Mouse (Mus musculus): ENCODE data around the gene Cyp2c23. TPM values are rescaled to one million over a fixed set of nuclear protein-coding genes. Genes with fewer than 3 reads are reported as not detected.
A peak's percentile ranks its signal among the peaks of the same experiment; 100 is the strongest.

Gene Cyp2c23
- polyA plus RNA-seq, 1 experiment from 2014 or later: not detected

DNA sequence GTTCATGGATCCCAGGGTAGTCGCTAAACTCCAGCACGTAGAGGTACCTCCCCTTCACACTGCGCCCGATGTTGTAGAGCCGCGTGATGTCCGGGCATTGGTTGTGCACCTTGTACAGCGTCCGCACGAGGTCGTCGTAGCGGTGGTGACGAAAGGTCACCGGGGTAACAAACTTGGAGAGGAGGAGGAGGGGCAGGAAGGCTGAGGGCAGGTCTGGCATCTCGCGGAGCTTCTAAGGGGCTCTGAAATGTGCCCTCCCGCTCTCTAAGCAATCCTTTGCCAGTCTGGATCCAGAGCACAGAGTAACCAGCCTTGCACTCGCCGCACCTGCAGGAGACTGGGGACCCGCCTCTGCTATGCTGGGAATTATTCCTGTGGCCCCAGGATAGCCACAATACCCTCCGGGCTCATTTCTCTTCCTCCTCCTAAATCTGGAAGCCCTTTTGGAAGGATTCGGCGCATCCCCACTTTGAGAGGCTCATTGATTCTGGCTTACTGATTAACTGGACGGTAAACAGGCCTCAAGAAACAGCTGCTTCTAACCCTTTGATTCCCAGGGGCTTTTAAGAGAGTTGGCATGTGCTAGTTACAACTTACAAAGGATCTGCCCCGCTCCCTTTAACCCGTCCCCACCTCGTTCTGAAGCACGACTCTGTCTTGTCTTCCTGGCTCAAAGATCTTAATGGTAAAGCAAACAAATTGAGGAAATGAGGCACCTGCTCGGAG lies 42.8 kb downstream of the Cyp2c23 start, which contains the start of gene Cpn1:
Cpn1 (minus strand) TSS at position 488 of the 726 bp plus-strand sequence.
- Histone ChIP-seq H3K4me1 (no peaks in the 10 kb centered on the region), H3K9me3 (no peaks in the 10 kb centered on the region), H3K27ac (no peak within 1 kb of the TSS), H3K4me2 (peak within 1 kb of the TSS; percentile 40), H3K4me3 (0 out of 2 replicates have a peak within 1 kb of the TSS, but pooled peaks have one; percentile 12), H3K27me3 (replicated peaks) (no peaks in the 10 kb centered on the region), H3K36me3 (replicated peaks) (no peaks in the 10 kb centered on the region), H3K9ac (no peak within 1 kb of the TSS)
- no peak for ATAC-seq (replicated peaks)
- WGBS: 23% methylated on average over 30 of the region's 30 CpGs

DNA sequence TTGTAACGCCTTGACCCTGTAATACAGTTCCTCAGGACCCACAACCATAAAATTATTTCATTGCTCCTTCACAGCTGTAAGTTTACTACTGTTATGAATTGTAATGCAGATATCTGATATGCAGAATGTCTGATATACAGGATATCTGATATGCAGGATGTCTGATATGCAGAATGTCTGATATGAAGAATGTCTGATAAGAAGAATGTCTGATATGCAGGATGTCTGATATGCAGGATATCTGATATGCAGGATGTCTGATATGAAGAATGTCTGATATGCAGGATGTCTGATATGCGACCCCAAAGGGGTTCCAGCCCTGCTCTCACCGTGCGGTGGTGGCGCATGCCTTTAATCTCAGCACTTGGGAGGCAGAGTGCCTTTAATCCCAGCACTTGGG lies 47.0 kb downstream of the Cyp2c23 start:
- Histone ChIP-seq H3K27me3 (replicated peaks) (no peaks in the 10 kb centered on the region), H3K27ac (no peak overlapping the region), H3K36me3 (replicated peaks) (no peaks in the 10 kb centered on the region), H3K4me2 (no peak overlapping the region), H3K9me3 (no peaks in the 10 kb centered on the region), H3K4me3 (no peak overlapping the region), H3K9ac (no peak overlapping the region), H3K4me1 (no peaks in the 10 kb centered on the region)
- ATAC-seq (replicated peaks): no peak
- 91% methylated on average over 5 of the region's 5 CpGs for WGBS

DNA sequence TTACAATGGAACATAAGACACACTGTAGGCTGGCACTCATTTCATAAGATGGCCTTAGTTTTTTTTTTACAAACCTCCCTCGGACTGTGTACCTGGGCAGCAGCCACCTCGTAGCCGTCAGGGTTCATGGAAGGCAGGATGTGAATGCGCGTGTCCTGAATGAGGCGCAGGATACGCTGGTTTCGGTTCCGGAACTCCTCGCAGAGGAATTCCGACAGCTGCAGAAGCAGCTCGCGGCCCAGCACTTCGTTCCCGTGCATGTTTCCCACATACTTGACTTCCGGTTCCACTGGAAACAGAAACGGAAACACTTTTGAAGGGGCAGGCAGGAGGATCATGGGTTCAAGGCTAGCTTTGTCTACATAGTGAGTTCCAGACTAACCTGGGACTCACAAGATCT lies 48.3 kb downstream of the Cyp2c23 start:
- H3K4me1 ChIP-seq: no peaks in the 10 kb centered on the region
- no peaks in the 10 kb centered on the region for H3K9me3 ChIP-seq
- ATAC-seq (replicated peaks): no peak
- no peaks in the 10 kb centered on the region for H3K36me3 ChIP-seq (replicated peaks)
- WGBS: 96% methylated on average over 17 of the region's 17 CpGs
- H3K4me3 ChIP-seq: no peak overlapping the region
- H3K27ac ChIP-seq: no peak overlapping the region
- H3K4me2 ChIP-seq: no peak overlapping the region
- no peaks in the 10 kb centered on the region for H3K27me3 ChIP-seq (replicated peaks)
- no peak overlapping the region for H3K9ac ChIP-seq

DNA sequence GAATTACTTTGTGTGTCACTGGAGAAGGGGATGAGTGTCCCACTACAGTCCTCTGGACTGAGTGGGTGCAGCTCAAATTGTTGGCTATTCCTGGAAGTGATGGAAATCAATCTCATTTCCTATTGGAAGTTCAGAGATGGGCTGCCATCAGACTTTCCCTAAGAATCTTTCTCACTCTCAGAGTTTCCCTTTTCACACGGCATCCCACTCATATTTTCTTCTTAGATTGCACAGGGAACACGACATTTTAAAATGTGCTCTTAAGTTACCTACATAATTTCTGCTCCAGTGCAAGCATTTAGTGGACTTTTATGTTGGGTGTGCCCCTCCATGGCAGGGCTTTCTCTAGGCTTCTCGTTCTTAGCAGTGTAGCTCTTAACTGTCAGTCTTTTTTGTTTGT lies 51.2 kb downstream of the Cyp2c23 start:
- no peak overlapping the region for H3K4me2 ChIP-seq
- no peaks in the 10 kb centered on the region for H3K36me3 ChIP-seq (replicated peaks)
- no peak overlapping the region for H3K4me3 ChIP-seq
- no peak for ATAC-seq (replicated peaks)
- H3K27me3 ChIP-seq (replicated peaks): no peaks in the 10 kb centered on the region
- H3K27ac ChIP-seq: no peak overlapping the region
- no peaks in the 10 kb centered on the region for H3K4me1 ChIP-seq
- 88% methylated on average over 3 of the region's 3 CpGs for WGBS
- H3K9ac ChIP-seq: no peak overlapping the region
- H3K9me3 ChIP-seq: no peaks in the 10 kb centered on the region

DNA sequence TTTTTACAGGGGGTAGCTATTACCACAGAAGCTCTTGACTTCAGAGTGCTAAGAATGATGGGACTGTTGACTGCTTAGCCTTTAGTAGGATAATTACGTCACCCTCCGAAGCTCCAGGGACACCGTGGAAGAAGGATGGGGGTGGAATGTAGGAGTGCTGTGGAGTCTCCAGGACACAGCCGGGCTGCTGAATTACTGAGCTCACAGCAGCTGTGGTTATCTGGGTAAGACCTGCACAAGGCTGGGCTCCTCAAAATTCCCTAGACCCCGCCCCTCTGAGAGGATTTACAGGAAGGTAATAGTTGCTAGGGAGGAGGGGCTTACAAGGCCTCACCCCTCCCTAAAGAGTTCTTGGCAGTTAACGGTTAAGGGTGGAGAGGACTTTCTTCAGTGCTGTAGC lies 52.3 kb downstream of the Cyp2c23 start:
- Histone ChIP-seq H3K4me2 (no peak overlapping the region), H3K27ac (no peak overlapping the region), H3K9me3 (no peaks in the 10 kb centered on the region), H3K36me3 (replicated peaks) (no peaks in the 10 kb centered on the region), H3K4me3 (no peak overlapping the region), H3K27me3 (replicated peaks) (no peaks in the 10 kb centered on the region), H3K4me1 (no peaks in the 10 kb centered on the region), H3K9ac (no peak overlapping the region)
- no peak for ATAC-seq (replicated peaks)
- WGBS: 78% methylated on average over 6 of the region's 6 CpGs

DNA sequence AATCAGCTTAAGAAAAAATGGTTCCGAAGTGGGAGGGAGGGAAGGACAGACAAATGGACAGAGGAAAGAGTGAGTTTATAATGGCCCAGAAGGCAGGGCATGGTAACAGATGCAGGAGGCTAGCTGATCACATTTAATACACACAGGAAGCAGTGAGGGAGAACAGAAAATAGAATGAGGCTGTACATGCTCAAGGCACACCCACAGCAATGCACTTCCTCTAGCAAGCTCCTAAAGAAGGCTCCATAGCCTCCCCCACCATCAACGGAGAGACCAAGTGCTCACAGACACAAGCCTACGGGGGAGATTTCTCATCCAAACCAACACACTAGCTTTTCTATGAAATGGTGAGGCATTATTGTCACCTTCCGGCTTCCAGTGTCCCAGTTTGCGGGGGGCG lies 54.8 kb downstream of the Cyp2c23 start:
- Histone ChIP-seq H3K9me3 (no peaks in the 10 kb centered on the region), H3K4me1 (no peaks in the 10 kb centered on the region), H3K36me3 (replicated peaks) (no peaks in the 10 kb centered on the region), H3K9ac (no peak overlapping the region), H3K27ac (no peak overlapping the region), H3K4me2 (no peak overlapping the region), H3K27me3 (replicated peaks) (no peaks in the 10 kb centered on the region), H3K4me3 (no peak overlapping the region)
- no peak for ATAC-seq (replicated peaks)
- WGBS: 96% methylated on average over 6 of the region's 6 CpGs

DNA sequence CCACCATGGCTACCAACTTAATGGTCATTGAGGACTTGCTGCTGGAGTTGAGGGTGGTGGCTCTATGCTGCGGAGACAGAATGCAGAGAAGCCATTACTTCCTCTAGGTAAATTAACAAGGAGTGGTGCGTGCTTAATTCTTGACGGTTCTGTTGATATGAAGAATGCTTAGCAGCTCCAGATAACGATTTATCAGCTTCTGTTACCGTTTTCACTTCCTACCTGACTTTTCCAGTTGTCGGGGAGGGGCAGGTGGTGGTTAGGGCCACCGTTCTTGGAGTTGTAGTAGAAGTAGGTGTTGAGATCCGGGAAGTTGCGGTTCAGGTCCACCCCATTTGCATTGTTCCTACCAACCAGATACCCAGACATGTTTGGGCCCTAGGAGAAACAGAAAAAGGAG lies 55.3 kb downstream of the Cyp2c23 start:
- Histone ChIP-seq H3K4me1 (no peaks in the 10 kb centered on the region), H3K9me3 (no peaks in the 10 kb centered on the region), H3K27me3 (replicated peaks) (no peaks in the 10 kb centered on the region), H3K9ac (no peak overlapping the region), H3K36me3 (replicated peaks) (no peaks in the 10 kb centered on the region), H3K4me3 (no peak overlapping the region), H3K4me2 (no peak overlapping the region), H3K27ac (no peak overlapping the region)
- no peak for ATAC-seq (replicated peaks)
- 88% methylated on average over 9 of the region's 9 CpGs for WGBS

DNA sequence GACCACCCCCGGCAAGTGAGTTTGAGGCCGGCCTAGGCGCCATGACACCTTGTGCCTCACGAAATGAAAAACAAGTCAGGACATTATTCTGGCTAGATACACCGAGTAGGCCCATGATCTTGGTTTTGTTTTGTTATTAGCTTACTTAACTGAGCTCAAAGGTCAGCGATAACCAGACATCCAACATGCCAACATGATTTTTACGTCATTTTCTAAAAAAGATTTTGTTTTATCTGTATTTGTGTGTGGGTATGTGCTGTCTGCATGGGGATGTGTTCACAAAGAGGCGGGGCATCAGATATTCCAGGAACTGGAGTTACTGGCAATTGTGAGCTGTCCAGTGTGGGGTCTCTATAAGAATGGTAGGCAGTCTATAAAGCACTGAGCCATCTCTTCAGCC lies 56.9 kb downstream of the Cyp2c23 start:
- H3K4me1 ChIP-seq: no peaks in the 10 kb centered on the region
- H3K27ac ChIP-seq: no peak overlapping the region
- no peak overlapping the region for H3K4me2 ChIP-seq
- H3K36me3 ChIP-seq (replicated peaks): no peaks in the 10 kb centered on the region
- no peaks in the 10 kb centered on the region for H3K27me3 ChIP-seq (replicated peaks)
- no peak overlapping the region for H3K9ac ChIP-seq
- ATAC-seq (replicated peaks): no peak
- 95% methylated on average over 8 of the region's 8 CpGs for WGBS
- H3K4me3 ChIP-seq: no peak overlapping the region
- no peaks in the 10 kb centered on the region for H3K9me3 ChIP-seq

DNA sequence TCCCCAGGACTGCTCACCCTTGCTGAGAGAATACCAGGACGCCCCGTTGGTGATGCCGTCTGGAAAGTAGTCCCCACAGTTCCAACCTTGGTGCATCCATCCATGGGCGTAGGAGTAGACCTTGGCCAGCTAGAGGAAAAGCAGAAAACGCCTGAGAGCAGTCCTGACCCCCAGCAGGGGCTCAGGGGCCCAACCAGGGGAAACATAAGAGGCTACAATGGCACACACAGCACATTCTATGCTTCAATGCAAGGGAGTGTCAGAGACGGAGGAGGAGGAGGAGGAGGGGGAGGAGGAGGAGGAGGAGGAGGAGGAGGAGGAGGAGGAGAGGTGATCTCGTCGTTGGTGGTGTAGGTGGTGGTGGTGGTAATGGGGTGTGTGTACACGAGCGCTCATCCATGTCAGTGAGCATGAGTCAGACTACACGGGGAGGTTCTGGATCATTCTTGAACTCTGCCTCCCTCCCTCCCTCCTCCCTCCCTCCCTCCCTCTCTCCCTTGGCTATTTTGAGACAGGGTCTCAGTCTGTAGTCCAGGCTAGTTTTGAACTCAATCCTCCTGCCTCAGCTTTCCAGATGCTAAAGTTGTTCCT lies 60.5 kb downstream of the Cyp2c23 start:
- Histone ChIP-seq H3K4me3 (no peak overlapping the region), H3K27ac (no peak overlapping the region), H3K4me1 (no peaks in the 10 kb centered on the region), H3K4me2 (no peak overlapping the region), H3K9me3 (no peaks in the 10 kb centered on the region), H3K27me3 (replicated peaks) (no peaks in the 10 kb centered on the region), H3K9ac (no peak overlapping the region), H3K36me3 (replicated peaks) (no peaks in the 10 kb centered on the region)
- no peak for ATAC-seq (replicated peaks)
- WGBS: 57% methylated on average over 8 of the region's 11 CpGs

DNA sequence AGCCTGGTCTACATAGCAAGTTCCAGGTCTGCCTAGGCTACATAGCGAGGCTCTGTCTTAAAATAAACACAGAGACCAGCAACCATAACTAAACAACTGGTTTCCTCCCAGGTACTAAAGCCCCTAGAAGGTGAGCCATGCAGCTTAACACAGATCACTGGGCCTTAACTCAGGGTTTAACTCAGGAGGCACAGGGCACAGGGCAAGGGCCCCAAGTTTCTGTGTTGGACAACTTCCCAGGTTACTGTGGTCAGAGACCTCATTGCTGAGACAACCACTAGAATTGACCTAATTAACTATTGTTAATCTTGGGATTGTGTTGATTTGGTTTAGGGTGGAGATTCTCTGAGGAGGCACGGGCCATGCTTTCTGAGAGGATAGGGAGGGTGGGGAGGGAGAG lies 62.5 kb downstream of the Cyp2c23 start:
- H3K36me3 ChIP-seq (replicated peaks): no peaks in the 10 kb centered on the region
- no peak for ATAC-seq (replicated peaks)
- H3K27me3 ChIP-seq (replicated peaks): no peaks in the 10 kb centered on the region
- no peak overlapping the region for H3K9ac ChIP-seq
- H3K4me3 ChIP-seq: no peak overlapping the region
- no peaks in the 10 kb centered on the region for H3K4me1 ChIP-seq
- WGBS: 74% methylated on average over 2 of the region's 2 CpGs
- H3K27ac ChIP-seq: no peak overlapping the region
- H3K9me3 ChIP-seq: no peaks in the 10 kb centered on the region
- H3K4me2 ChIP-seq: no peak overlapping the region

DNA sequence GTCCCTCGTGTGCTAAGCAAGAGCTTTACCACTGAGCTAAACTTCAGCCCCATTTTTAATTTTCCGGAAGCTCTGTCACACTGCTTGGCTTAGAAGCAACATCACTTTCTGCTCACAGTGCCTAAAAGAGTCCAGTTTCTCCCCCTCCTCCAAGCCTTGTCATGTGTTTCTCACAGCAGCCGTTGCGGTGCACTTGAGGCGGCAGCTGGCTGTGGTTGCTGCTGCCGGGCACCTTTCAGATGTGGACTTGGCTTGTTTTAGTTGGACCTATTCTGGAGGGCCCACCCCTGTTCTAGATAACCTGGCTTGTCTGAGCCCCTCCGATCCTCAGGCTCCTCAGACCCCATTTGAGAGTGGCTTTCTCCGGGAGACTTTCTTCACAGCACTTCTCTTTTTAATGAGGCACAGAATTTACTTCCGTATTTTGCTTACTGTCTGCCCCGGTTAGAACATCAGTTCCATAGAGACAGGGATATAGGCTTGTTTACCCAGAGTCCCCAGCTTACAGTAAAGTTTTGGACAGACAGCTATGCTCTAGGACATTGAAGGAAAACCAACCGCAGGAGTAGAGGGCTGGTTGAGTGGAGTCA lies 63.4 kb downstream of the Cyp2c23 start:
- WGBS: 90% methylated on average over 11 of the region's 11 CpGs
- H3K36me3 ChIP-seq (replicated peaks): no peaks in the 10 kb centered on the region
- ATAC-seq (replicated peaks): no peak

DNA sequence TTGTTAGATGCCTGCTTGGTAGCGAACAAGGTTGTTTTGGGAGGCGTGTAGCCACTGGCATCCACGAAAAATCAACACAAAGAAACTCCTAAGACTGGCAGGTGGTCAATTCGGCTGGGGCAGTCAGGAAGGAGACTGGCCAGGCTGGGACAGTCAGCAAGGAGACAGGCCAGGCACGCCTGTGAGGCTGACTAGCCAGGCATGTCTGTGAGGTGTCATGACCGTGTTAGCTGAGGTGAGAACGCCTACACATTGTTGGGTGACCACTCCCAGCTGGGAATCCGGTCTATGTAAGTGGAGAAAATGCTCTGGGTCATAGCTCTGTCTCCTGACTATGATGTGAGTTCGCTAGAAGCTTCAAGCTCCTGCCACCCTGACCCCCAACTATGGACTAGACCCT lies 66.2 kb downstream of the Cyp2c23 start:
- WGBS: 69% methylated on average over 9 of the region's 9 CpGs

More for the DNA sequence above, 63.4 kb downstream of the Cyp2c23 start:
- no peak overlapping the region for H3K27ac ChIP-seq
- H3K9ac ChIP-seq: no peak overlapping the region
- no peaks in the 10 kb centered on the region for H3K4me1 ChIP-seq
- H3K9me3 ChIP-seq: no peaks in the 10 kb centered on the region
- no peak overlapping the region for H3K4me2 ChIP-seq
- H3K27me3 ChIP-seq (replicated peaks): no peaks in the 10 kb centered on the region
- no peak overlapping the region for H3K4me3 ChIP-seq

DNA sequence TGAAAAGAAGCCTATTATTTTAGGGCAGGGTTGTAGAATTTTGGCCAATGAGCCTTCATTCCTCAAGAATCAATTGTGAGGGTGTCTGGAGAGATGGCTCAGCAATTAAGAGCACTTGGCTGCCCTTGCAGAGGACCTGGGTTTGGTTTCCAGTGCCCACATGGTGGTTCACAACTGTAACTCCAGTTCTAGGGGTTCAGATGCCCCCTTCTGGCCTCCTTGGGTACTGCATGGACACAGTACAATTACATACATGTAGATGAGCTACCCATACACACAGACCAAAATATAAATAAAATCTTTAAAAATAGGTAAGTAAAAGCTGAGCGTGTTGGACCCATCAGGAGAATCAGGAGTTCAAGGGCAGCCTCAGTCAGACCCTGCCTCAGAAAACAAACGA lies 67.8 kb downstream of the Cyp2c23 start:
- H3K27ac ChIP-seq: no peak overlapping the region
- no peak for ATAC-seq (replicated peaks)
- H3K4me1 ChIP-seq: no peaks in the 10 kb centered on the region
- no peaks in the 10 kb centered on the region for H3K27me3 ChIP-seq (replicated peaks)
- no peak overlapping the region for H3K4me2 ChIP-seq
- H3K9ac ChIP-seq: no peak overlapping the region
- no peaks in the 10 kb centered on the region for H3K36me3 ChIP-seq (replicated peaks)
- 91% methylated on average over 2 of the region's 2 CpGs for WGBS
- no peaks in the 10 kb centered on the region for H3K9me3 ChIP-seq
- no peak overlapping the region for H3K4me3 ChIP-seq

More for the DNA sequence above, 66.2 kb downstream of the Cyp2c23 start:
- no peaks in the 10 kb centered on the region for H3K4me1 ChIP-seq
- no peak overlapping the region for H3K27ac ChIP-seq
- H3K4me3 ChIP-seq: no peak overlapping the region
- ATAC-seq (replicated peaks): no peak
- H3K27me3 ChIP-seq (replicated peaks): no peaks in the 10 kb centered on the region
- H3K36me3 ChIP-seq (replicated peaks): no peaks in the 10 kb centered on the region
- H3K4me2 ChIP-seq: no peak overlapping the region
- no peak overlapping the region for H3K9ac ChIP-seq
- no peaks in the 10 kb centered on the region for H3K9me3 ChIP-seq
